Mouse (Mus musculus) lung, adult 2 months (tissue): ENCODE measurements around the gene Afap1l2.

ENCODE experiments used
- CTCF ChIP-seq: fragments of 200-500 bp; IDR thresholded peaks from 2 replicates; pipeline ENCODE4 v1.5.1; 2011; ENCODE audit warnings: mild to moderate bottlenecking, low read length, control low read depth; ENCODE audit not compliant: insufficient read depth
- POLR2A ChIP-seq: fragments of 200-500 bp; IDR thresholded peaks from 2 replicates; pipeline ENCODE4 v1.6.1; 2011; ENCODE audit warnings: low read depth, mild to moderate bottlenecking, control low read depth, low read length, borderline replicate concordance; ENCODE audit errors: extremely low read depth

DNA sequence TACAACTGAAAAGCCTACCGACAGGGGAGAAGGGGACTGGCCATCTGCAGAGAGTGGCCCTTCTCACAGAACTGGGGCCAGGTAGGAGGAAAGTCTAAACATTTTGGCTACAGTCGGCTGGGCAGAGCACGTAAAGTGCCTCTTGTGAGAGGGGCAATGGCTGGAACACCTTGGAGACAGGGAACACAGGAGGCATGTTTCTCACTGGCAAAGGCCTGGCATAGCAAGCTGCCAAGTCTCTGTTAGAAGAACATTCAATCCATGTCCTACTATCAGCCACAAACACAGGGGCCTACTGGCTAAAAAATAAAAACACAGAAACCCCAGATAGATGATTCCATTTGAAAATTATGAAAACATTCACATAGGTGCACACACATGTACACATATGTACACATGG, 61.3 kb downstream of the Afap1l2 start:
- TF ChIP-seq POLR2A: no peak
- no peak for TF ChIP-seq CTCF
